Mouse (Mus musculus): ENCODE results near the gene Cercam. TPM values are rescaled to one million over a fixed set of nuclear protein-coding genes. Genes with fewer than 3 reads are reported as not detected.
A peak's percentile ranks its signal among the peaks of the same experiment; 100 is the strongest.

Gene Cercam
- total RNA-seq (2021), result 1 to 10 TPM; 6.6 to 7.7 TPM

GRCm38 (mm10) chr2:29868949-29869645 is at the start of gene Cercam:
Cercam (plus strand) TSS chr2:29869164.
- peak; percentile 79 to 81 for DNase-seq

- no peak for DNase-seq
Measured at GRCm38 (mm10) chr2:29819363-29819762, 49.6 kb upstream of the Cercam start.

GRCm38 (mm10) chr2:29820025-29820817 is 48.7 kb upstream of the Cercam start, which contains the start of gene Urm1:
Urm1 (plus strand) TSS chr2:29820075.
- peak; percentile 59 to 65 for DNase-seq

GRCm38 (mm10) chr2:29826318-29826925 is 42.5 kb upstream of the Cercam start:
- DNase-seq, result no peak

- DNase-seq, result peak; percentile 94 to 95
Measured at GRCm38 (mm10) chr2:29826926-29827708, 41.8 kb upstream of the Cercam start.

GRCm38 (mm10) chr2:29827709-29828024 is 41.3 kb upstream of the Cercam start:
- no peak for DNase-seq

GRCm38 (mm10) chr2:29831106-29831505 is 37.9 kb upstream of the Cercam start:
- peak; percentile 56 to 60 for DNase-seq

- DNase-seq, result no peak
Measured at GRCm38 (mm10) chr2:29833796-29834195, 35.2 kb upstream of the Cercam start.

GRCm38 (mm10) chr2:29835391-29835899 is 33.5 kb upstream of the Cercam start:
- DNase-seq, result no peak

GRCm38 (mm10) chr2:29839460-29839859 is 29.5 kb upstream of the Cercam start:
- DNase-seq, result no peak

GRCm38 (mm10) chr2:29843231-29844105 is 25.5 kb upstream of the Cercam start:
- DNase-seq, result no peak

GRCm38 (mm10) chr2:29844115-29844514 is 24.8 kb upstream of the Cercam start:
- DNase-seq, result no peak

- no peak for DNase-seq
Measured at GRCm38 (mm10) chr2:29844661-29845060, 24.3 kb upstream of the Cercam start.

GRCm38 (mm10) chr2:29845636-29846035 is 23.3 kb upstream of the Cercam start:
- DNase-seq, result no peak

GRCm38 (mm10) chr2:29846061-29846853 is 22.7 kb upstream of the Cercam start:
- DNase-seq, result peak in 1 of 2 experiments; percentile 50

GRCm38 (mm10) chr2:29846911-29847310 is 22.1 kb upstream of the Cercam start:
- no peak for DNase-seq

- DNase-seq, result no peak
Measured at GRCm38 (mm10) chr2:29849041-29849440, 19.9 kb upstream of the Cercam start.

- DNase-seq, result no peak
Measured at GRCm38 (mm10) chr2:29849841-29850480, 19.0 kb upstream of the Cercam start.

- DNase-seq, result no peak
Measured at GRCm38 (mm10) chr2:29852957-29853485, 15.9 kb upstream of the Cercam start.

GRCm38 (mm10) chr2:29853736-29854135 is 15.2 kb upstream of the Cercam start:
- DNase-seq, result no peak

Measured in layer of hippocampus, postnatal 36 days (tissue).